Mouse (Mus musculus) gastrocnemius, adult 18-20 months (tissue): ENCODE results near the gene Dmpk. TPM values are rescaled to one million over a fixed set of nuclear protein-coding genes. Genes with fewer than 3 reads are reported as not detected.

Experiments used
- microRNA-seq: library from miRNA; unstranded; fragments of <30 nt; microRNA quantifications from one replicate; pipeline ENCODE4 v1.2.0, GENCODE M21; 2021
- total RNA-seq, 2 experiments: library from RNA; stranded (reverse); gene quantifications; 2 replicates each; pipeline ENCODE4 v1.2.3; 2021

The Dmpk gene
- total RNA-seq, 2 experiments from 2014 or later = 232 to 265 TPM

Small RNA genes within 50 kb of the gene (microRNA-seq; reads per million reads assigned to microRNA genes)
- 9.9 reads per million, percentile 24 among the genes with 10 or more reads in this experiment for gene Mir3100

Other genes starting within 250 kb of the Dmpk start
- gene Mill2, start 243.9 kb upstream of the Dmpk start, total RNA-seq = 1 to 10 TPM; 1.8 to 3.0 TPM
- gene Pglyrp1, start 212.5 kb upstream of the Dmpk start, total RNA-seq = under 1 TPM in 1 of 2 experiments, not detected in 1; 0.37 TPM
- 1 to 10 TPM; 3.6 to 5.6 TPM for gene Ccdc61, start 173.4 kb upstream of the Dmpk start, total RNA-seq
- 1 to 10 TPM; 1.1 to 1.9 TPM for gene Nova2, start 158.0 kb upstream of the Dmpk start, total RNA-seq
- gene Nanos2, start 96.4 kb upstream of the Dmpk start, total RNA-seq = not detected
- 1 to 10 TPM; 8.7 to 8.9 TPM for gene Mypop, start 92.6 kb upstream of the Dmpk start, total RNA-seq
- 10 to 100 TPM; 18.3 to 18.5 TPM for gene Irf2bp1, start 79.8 kb upstream of the Dmpk start, total RNA-seq
- under 1 TPM in 1 of 2 experiments, not detected in 1; 0.09 TPM for gene Foxa3, start 60.3 kb upstream of the Dmpk start, total RNA-seq
- gene Sympk, start 59.5 kb upstream of the Dmpk start, total RNA-seq = 10 to 100 TPM; 74.1 to 74.6 TPM
- gene Rsph6a, start 29.2 kb upstream of the Dmpk start, total RNA-seq = not detected
- 10 to 100 TPM; 33.8 to 39.1 TPM for gene Dmwd, start 7.6 kb upstream of the Dmpk start, total RNA-seq
- gene Six5, start 10.7 kb downstream of the Dmpk start, total RNA-seq = 1 to 10 TPM; 1.7 to 2.1 TPM
- not detected for gene Gm4969, start 34.5 kb downstream of the Dmpk start, total RNA-seq
- 1 to 10 TPM; 2.2 to 2.6 TPM for gene Fbxo46, start 36.0 kb downstream of the Dmpk start, total RNA-seq
- gene Qpctl, start 65.4 kb downstream of the Dmpk start, total RNA-seq = 1 to 10 TPM; 1.9 to 2.0 TPM
- 10 to 100 TPM; 50.5 to 55.4 TPM for gene Snrpd2, start 65.9 kb downstream of the Dmpk start, total RNA-seq
- gene Gipr, start 82.3 kb downstream of the Dmpk start, total RNA-seq = not detected
- gene Eml2, start 92.6 kb downstream of the Dmpk start, total RNA-seq = 10 to 100 TPM; 13.9 to 15.0 TPM
- gene Gpr4, start 128.7 kb downstream of the Dmpk start, total RNA-seq = 1 to 10 TPM; 1.3 to 3.3 TPM
- 10 to 100 TPM; 41.3 to 47.1 TPM for gene Opa3, start 144.5 kb downstream of the Dmpk start, total RNA-seq
- 10 to 100 TPM; 11.6 to 22.2 TPM for gene Vasp, start 188.0 kb downstream of the Dmpk start, total RNA-seq
- under 1 TPM; 0.30 to 0.36 TPM for gene Ppm1n, start 196.2 kb downstream of the Dmpk start, total RNA-seq
- 1,000 to 10,000 TPM; 1,025 to 1,102 TPM for gene Rtn2, start 198.8 kb downstream of the Dmpk start, total RNA-seq
- 1 to 10 TPM in 1 of 2 experiments, under 1 TPM in 1; 0.57 to 2.5 TPM for gene Fosb, start 226.2 kb downstream of the Dmpk start, total RNA-seq